Mouse (Mus musculus): ENCODE measurements around the gene Cpa4. TPM values are rescaled to one million over a fixed set of nuclear protein-coding genes. Genes with fewer than 3 reads are reported as not detected.

Cpa4 gene
- total RNA-seq, 2 experiments from 2014 or later, result 2.9 to 3.2 TPM

DNA sequence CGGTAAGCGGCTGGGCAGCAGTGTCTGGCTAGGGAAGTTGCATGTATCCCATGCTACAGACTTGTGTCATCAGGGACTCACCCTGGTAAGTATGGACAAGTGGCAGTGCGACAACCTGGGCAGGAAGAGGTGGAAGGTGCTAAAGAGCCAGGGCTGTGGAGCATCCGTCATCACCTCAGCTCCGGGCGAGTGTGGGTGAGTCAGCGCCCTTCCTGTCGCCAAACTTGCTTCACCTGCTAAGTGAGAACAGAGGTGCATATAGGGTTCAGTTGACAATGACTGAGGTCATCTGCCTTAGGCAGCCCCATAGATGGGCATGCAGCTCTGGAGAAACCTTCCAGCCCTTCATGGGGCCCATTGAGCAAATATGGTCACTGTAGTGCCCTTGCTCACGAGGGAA is 56.6 kb downstream of the Cpa4 start:
- no peak for DNase-seq (ENCODE audit: low spot score in 2 of 2)

DNA sequence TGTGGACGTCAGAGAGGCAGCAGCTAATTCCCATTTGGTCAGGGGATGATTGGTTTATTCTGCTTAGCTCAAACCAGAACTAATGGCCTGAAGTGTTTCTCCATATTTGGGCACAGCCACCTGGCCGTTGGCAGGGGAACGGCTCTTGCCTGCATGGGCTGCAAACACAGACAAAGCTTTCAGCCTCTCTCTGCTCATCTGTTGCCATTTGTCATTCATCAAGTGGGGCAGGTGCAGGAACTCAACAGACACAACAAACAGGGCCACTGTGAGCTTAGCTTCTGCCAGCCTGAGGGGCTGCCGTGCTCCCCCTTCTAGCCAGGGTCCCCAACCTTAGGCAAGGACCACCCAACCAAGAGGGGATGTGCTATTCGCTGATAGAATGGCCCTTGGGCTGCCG is 60.0 kb downstream of the Cpa4 start:
- no peak for DNase-seq (ENCODE audit: low spot score in 2 of 2)

- no peak for DNase-seq (ENCODE audit: low spot score in 2 of 2)
Observed at GRCm38 (mm10) chr6:30629989-30630388, 61.8 kb downstream of the Cpa4 start.

DNA sequence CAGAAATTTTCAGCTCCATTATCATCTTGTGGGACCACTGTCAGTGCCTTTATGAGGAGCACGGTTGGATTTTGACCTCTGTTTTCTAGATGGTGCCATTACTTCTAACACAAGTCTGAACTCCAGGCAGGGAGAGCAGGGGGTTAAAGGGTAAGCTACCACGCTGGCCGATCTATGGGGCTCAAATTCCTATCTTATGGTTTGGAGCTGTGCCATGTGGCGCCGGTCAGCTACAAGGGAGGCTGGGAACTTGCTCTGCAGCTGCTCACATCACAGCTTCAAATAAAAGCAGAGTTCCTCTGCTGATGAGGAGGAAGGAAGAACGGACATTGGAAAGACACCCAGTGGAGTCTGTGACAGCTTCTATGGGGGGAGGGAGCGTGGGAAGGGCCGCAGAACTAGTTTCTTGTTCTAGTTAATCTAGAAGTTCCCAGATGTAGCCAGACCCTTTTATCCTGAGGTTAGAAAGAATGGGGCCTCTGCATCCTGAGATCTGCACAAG is 67.2 kb downstream of the Cpa4 start:
- DNase-seq (ENCODE audit: low spot score in 2 of 2), result no peak

- DNase-seq (ENCODE audit: low spot score in 2 of 2), result no peak
Observed at GRCm38 (mm10) chr6:30636186-30636842, 68.1 kb downstream of the Cpa4 start.

DNA sequence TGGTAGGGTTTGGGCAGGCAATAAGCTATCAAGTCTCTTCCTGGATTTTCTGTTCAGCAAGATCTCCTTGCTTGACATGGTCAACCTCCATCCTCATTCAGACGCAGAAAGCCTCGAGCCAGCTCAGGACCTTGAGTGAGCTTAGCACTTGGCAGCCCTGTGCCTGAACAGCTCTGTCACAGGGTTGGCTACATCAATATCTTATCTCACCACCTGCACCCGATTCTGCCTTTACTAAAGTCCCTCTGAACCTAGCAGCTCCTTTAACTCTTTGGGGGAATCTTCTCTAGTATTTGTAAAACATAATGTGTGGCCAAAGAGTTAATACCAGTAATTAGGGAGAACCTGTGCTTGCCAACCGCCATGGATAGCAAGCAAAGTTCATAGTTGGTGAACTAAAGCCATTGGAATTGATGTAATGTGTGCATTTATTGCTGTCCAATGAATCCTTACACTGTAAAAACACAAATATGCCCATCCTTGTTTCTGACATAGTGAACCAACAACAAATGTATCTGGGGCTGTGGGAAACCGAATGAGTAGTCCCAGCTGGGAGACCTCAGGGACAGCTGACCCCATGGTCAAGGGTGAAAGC is 70.6 kb downstream of the Cpa4 start, which contains the start of gene Cpa1:
Gene Cpa1, plus strand, starts transcription at position 545 of the 595 bp plus-strand sequence.
- DNase-seq (ENCODE audit: low spot score in 2 of 2), result no peak

Other genes starting within 250 kb of the Cpa4 start
- 10 to 100 TPM; 31.9 to 32.8 TPM for gene Zc3hc1, start 177.3 kb upstream of the Cpa4 start, total RNA-seq (2021)
- 10 to 100 TPM; 97.5 to 98.1 TPM for gene Klhdc10, start 166.5 kb upstream of the Cpa4 start, total RNA-seq (2021)
- 10 to 100 TPM; 36.1 to 36.9 TPM for gene Tmem209, start 58.6 kb upstream of the Cpa4 start, total RNA-seq (2021)
- under 1 TPM; 0.45 to 0.59 TPM for gene Ssmem1, start 58.5 kb upstream of the Cpa4 start, total RNA-seq (2021)
- gene Cpa2, start 26.8 kb upstream of the Cpa4 start, total RNA-seq (2021), result 100 to 1,000 TPM in 1 of 2 experiments, 1 to 10 TPM in 1; 2.1 to 257 TPM
- not detected for gene Cpa5, start 42.6 kb downstream of the Cpa4 start, total RNA-seq (2021)
- 100 to 1,000 TPM in 1 of 2 experiments, under 1 TPM in 1; 0.96 to 609 TPM for gene Cpa1, start 70.8 kb downstream of the Cpa4 start, total RNA-seq (2021)
- gene Cep41, start 125.4 kb downstream of the Cpa4 start, total RNA-seq (2021), result 10 to 100 TPM in 1 of 2 experiments, 1 to 10 TPM in 1; 9.3 to 10.2 TPM
- 100 to 1,000 TPM; 359 to 373 TPM for gene Mest, start 155.2 kb downstream of the Cpa4 start, total RNA-seq (2021)

Measured in adrenal gland, postnatal 4 days (tissue).